Mouse (Mus musculus) urinary bladder, postnatal 14 days (tissue): ENCODE results near the gene Ring1.
"Not testable (repeated sequence)": the region's sequence is repeated elsewhere in the genome, so short reads cannot be mapped to it uniquely, and the experiment has no call there.

Source experiments
- DNase-seq: peaks from one replicate; pipeline ENCODE4 v3.0.0; 2021; ENCODE audit warnings: low spot score

Gene Ring1

GRCm38 (mm10) chr17:34028501-34029149 lies 4.1 kb upstream of the Ring1 start:
- no peak for DNase-seq

GRCm38 (mm10) chr17:34027656-34028223 lies 3.3 kb upstream of the Ring1 start, which contains the start of gene H2-Ke6:
TSS of gene H2-Ke6 (minus strand) at chr17:34028060.
- DNase-seq: peak; percentile 92

DNA sequence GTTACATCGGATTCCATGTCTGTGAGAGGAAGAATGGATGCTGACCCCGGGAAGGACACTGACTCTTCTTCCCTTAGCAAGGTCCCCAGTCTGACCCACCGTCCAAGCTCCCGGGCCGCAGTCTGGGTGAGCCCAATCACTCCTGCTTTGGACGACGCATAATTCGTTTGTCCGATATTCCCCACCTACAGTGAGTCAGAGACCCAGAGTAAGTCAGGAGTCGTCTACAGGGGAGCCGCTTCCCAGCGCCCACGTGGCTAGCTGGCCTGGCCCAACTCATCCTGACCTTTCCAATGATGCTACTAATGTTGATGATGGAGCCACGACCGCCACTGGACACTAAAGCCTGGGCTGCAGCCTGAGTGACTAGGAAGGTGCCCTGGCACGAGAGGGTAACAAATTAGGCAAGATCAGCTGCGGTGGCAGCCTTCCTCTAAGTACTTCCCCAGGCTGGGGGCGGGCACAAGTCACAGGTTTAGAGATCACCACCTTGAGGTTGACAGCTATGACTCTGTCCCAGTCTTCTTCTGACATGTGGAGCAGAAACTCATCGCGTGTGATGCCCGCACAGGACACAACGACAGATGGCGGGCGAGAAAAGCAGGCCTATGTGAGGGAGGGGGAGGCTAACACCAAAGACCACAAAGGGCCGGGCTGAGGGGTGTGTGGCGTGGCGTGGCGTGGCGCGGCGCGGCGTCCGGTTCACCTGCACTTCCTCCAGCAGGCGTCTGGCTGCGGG lies 2.6 kb upstream of the Ring1 start:
- no peak for DNase-seq

DNA sequence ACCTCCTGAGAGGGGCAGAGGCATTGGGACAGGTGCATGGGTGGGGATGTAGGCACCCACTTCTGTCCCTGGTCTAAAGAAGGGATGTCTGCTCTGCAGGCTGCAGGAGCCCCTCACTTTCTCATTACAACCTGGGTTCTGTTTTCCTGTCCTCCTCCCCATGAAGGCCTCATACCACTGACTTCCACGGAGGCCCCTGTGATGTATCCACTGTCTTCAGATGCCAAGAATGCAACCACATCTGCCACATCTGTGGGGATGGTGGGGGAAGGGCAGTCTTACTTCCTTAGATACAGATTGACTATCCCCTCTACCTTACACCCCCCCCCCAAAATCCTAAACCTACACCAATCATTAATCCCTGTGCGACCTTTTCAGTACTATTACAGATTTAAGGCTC lies 1.7 kb upstream of the Ring1 start:
- DNase-seq: no peak

DNA sequence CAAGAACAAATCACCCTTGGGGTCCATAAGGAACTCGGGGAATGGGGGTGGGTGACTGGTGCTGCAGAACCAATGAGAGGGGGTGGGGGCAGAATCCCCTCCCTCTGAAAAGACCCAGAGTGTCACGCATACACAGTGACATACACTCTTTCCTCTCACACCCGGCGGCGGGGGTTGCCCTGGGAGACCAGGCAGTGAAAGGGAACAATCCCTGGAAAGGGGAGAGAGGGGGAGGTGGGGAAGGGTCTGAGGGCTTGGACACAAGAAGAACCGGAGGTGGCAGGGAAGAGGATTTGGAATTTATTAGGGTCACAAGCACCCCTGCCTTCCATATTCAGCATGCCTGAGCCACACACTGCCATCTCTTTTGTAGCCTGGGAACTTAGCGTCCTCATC lies 1.3 kb upstream of the Ring1 start:
- DNase-seq: no peak

- no peak for DNase-seq
Observed at GRCm38 (mm10) chr17:34024861-34025755, 628 bp upstream of the Ring1 start.

DNA sequence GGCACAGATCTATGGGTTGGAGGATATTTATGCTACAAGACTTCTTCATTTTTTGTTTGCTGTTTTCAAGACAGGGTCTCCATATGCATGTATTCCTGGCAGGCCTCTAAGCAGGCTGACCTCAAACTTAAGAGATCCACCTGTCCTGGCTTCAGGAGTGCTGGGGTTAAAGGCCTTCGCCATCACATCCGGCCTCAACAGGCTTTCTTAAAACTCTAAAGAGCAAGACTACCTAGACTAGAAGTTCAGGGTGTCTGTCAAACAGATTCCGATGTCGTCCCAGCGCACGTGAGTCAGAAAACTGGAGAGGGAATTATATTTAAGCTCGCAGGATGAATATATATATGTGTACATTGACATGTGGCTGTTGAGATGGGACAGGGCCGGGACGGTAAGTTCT lies 802 bp downstream of the Ring1 start:
- DNase-seq: no peak

DNA sequence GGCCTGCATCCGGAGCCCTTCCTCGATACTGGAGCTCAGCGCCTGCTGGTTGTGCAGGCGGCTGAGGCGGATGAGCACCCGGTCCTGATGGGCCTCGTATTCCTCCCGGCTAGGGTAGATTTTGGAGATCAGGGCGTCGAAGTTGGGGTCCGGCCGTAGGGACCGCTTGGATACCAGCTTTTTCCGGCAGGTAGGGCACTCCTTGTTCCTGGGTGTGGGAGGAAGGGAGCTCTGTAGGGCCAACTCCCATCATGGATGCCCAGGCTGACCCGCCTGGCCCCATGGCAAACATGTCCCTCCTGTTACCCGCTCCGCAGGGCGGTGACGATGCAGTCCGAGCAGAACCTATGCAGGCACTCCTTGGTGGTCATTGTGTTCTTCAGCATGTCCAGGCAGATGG lies 1.5 kb downstream of the Ring1 start:
- DNase-seq: no peak

DNA sequence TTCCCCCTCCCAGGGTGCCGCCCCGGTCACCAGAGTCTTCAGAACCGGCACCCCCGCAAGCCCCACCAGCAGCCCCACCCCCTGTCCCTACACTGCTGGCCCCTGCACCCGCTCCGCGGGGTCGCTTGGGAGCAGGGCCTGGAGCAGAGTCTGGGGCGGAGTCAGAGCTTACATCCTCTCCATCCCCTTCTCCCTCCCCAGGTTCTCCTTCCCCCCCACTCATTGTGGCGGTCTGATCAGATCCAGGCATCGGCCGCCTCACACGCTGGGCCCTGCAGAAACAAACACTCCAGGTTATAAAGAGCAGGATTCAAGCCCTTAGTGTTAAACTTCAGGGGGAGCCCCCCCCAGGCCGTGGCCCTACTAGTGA lies 2.1 kb downstream of the Ring1 start:
- no peak for DNase-seq

- DNase-seq: no peak
Observed at GRCm38 (mm10) chr17:34021539-34022413, 2.7 kb downstream of the Ring1 start.

DNA sequence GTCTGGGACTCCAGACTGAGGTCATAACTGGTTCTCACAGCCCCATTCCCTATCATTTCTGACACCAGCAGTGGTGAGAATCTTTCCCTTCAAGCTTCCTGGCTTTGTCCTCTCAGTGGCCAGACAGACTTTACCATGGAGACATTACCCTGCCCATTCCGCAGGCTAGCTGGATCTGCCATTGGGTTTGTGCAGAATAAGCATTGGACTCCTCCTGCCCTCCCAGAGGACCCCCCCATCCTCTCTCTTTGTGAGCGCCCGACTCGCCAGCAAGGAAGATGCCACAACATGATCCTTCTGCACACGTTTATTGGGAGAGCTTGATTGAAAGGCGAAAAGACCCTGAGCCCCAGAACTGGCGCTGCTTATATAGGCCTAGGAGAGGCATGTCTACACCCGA lies 11.0 kb downstream of the Ring1 start:
- no peak for DNase-seq

DNA sequence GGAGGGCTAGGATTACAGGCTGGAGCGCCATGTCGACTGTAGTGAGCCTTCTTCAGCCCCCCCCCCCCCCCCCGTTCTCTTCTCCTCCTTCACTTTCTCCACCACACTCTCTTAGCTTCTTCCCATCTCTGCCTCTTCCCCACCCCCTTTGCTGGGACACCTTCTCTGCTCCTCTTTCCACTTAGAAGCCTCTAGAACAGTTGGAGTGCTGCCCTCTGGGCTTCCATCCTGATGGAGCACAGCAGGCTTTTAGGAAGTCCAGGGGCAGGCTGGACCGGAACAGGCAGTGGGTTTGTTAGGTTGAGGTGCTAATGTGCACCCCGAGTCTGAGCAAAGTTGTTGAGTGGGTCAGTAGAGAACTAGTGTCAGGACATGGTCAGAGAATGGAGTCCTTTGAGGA lies 14.3 kb downstream of the Ring1 start:
- no peak for DNase-seq

DNA sequence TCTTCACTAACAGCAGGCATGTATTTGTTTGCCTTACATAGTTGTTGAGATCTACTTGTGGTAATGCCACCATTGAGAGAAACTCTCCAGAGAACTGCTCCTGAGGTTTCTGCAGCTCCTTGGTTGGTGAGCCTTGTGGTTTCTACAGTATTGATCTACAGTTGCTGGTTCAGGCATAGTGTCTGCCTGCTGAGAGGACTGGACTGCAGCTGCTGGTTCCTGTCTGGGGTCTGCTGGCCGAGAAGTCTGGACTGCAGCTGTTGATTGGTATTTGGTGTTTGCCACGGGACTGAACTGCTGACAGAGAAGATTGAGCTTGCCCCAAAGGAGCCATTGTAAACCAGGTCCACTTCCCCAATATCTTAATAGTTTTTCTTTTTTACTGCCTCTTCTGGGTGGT lies 17.9 kb downstream of the Ring1 start:
- DNase-seq: no peak

GRCm38 (mm10) chr17:34003426-34003825 lies 21.1 kb downstream of the Ring1 start:
- peak; percentile 41 for DNase-seq

DNA sequence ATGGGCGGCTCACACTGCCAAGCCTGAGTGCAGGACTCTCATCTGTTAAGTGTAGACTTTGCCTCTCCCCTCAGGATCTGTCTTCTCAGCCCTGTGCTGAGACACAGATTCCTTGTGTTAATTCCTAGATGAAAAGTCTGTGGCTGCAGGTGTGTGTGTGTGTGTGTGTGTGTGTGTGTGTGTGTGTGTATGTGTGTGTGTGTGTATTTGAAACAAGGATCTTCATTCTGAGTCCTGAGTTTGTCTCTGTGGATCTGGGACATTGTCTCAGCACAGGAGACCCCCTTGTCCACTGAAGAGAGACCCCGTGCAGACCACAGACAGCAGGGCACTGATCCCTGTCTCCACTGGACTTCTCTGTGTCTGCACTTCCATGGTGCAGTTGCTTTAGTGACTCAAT lies 23.7 kb downstream of the Ring1 start:
- not testable (repeated sequence) for DNase-seq

DNA sequence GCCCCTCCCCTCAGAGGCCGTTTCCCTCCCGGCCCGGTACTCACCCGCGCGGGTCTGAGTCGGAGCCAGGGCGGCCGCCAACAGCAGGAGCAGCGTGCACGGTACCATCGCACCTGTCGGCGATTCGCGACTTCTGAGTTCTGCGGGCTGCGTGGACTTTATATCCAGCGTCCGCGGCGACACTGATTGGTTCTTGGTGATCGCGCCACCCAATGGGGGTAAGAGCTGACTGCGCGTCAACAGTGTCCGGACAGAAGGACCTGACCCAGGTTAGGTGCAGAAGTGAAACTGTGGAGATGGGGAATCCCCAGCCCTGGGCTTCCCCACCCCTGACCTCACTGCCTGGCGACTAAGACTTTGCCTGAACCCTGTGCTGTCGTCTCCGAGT lies 24.3 kb downstream of the Ring1 start, which contains the start of gene H2-K1:
Gene H2-K1, minus strand, starts transcription at position 198 of the 388 bp plus-strand sequence.
- peak; percentile 92 for DNase-seq

DNA sequence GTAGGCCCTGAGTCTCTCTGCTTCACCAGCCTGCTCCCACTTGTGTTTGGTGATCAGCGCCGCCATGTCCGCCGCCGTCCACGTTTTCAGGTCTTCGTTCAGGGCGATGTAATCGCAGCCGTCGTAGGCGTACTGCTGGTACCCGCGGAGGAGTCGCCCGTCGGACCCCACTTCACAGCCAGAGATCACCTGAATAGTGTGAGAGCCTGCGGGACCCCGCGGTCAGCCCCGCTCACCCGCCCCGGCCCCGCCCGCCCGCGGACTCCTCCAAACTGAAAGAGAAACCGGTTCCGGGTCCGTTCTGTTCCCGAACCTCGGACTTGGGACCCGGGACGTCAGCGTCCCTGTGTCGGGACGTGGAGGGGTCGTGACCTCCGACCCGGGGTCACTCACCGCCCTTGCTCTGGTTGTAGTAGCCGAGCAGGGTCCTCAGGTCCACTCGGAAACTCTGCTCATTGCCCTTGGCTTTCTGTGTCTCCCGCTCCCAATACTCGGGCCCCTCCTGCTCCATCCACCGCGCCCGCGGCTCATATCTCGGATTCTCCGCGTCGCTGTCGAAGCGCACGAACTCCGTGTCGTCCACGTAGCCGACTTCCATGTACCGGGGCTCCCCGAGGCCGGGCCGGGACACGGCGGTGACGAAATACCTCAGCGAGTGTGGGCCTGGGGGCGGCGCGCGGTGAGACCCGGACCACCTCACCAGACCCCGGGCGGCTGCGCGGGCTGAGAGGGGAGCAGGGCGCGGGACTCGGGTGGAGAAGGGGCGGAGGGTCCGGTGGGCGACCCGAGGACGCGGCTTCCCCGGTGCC lies 24.9 kb downstream of the Ring1 start:
- DNase-seq: no peak

DNA sequence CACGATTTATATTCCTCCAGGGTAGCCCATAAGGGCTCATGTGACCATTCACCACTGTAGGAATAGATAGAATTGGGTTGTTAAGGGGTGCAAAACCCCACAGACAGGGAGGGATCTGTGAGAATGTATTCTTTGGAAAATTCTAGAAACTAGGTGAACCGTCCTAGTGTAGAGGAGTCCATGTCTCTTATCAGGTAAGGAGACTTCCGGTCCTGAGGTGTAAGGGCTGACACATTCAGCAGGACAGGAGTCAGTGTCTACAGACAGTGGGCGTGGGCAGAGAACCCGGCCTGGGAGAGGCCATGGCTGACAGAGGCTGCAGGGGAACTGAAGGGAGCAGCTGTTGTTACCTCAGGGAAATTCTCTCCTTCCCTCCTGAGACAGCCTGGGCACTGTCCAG lies 25.8 kb downstream of the Ring1 start:
- not testable (repeated sequence) for DNase-seq

DNA sequence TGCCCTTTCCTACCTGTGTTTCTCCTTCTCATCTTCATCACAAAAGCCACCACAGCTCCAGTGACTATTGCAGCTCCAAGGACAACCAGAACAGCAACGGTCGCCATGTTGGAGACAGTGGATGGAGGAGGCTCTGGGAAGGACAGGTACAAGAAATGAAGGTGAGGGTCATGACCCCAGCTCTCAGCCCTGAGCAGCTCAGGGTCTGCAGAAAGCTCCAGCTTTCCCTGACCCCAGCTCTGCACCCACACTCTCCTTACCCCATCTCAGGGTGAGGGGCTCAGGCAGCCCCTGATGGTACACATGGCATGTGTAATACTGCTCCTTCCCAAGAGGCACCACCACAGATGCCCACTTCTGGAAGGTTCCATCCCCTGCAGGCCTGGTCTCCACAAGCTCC lies 27.5 kb downstream of the Ring1 start:
- not testable (repeated sequence) for DNase-seq

DNA sequence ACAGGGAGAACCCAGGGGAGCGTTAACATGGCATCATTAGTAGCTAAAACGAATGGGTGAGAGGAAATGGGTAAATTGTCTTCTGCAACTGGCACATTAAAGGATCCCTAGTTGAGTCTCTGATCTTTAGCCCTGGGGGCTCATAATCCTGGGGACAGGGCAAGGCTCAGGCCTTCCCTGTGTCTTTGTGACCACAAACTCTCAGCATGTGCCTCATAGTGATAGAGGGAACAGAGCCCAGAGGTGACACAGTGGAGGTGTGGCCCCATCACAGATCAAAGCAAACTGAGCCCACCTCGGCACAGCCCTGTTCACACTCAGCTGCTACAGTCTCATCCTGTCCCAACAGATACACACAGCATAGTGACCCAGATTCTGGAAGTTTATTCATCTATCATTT lies 28.8 kb downstream of the Ring1 start:
- DNase-seq: no peak

DNA sequence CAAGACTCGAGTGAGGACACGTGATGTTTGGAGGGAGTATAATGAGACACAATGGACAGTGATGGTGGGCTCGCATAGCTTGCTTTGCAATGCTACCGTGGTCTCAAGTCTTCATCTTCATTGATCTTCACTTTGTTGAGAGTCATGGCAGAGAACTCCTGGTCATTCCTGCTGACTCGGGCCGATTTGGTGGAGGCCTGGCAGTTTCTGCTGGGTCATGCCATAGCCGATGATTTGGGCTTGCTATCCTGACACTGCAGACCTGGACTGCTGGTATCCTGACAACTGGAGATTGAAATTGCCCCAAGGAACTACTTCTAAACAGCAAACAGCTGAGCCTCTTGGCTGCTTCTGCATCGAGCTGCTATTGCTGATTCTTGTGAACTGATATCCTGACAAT lies 29.5 kb downstream of the Ring1 start:
- DNase-seq: no peak
